Mouse (Mus musculus) c-Kit-positive CD71-negative TER-119-negative erythroid progenitor cells, embryonic 14.5 days (primary cell): Measurements from ENCODE around the gene P3h2.

ENCODE experiments used
- DNase-seq: peaks from one replicate; pipeline ENCODE4 v3.0.0-alpha.2; 2013; ENCODE audit warnings: low read depth

P3h2 gene

DNA sequence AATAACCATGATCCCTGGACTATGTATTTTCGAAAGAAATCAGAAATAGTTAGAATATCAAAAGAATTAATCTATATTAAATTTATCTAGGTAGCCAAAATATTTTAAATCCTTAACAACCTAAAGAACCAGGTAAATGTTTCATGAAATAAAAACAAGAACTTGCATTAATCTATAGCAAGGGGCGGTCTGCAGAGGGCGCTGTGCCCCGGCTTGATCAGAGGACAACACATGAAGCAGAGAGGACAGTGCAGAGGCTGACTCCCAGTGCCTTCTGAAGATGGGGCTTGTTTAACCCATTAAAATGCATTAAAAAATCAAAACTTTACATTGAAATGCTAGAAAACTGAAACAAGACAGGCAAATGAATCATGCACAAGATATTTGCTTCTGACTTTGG lies 121.9 kb downstream of the P3h2 start:
- no peak for DNase-seq

DNA sequence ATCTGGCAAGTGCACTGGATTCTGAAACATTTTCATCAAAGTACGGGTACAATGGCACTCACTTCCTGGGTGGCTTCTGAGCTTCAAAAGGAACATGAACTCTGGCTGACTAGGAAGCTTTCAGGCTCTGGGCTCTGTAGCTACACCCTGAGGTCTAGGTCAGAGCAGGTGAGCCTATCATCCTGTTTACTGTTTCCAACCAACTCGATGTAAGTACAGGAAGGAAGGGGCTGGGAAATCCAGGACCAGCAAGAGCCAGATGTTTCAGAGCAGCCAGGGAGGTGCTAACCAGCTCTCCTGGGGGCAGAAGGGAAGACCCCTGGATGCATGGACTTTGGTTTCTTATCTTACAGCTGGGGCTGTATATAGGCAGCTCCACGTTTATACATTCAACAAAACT lies 126.5 kb downstream of the P3h2 start:
- no peak for DNase-seq

DNA sequence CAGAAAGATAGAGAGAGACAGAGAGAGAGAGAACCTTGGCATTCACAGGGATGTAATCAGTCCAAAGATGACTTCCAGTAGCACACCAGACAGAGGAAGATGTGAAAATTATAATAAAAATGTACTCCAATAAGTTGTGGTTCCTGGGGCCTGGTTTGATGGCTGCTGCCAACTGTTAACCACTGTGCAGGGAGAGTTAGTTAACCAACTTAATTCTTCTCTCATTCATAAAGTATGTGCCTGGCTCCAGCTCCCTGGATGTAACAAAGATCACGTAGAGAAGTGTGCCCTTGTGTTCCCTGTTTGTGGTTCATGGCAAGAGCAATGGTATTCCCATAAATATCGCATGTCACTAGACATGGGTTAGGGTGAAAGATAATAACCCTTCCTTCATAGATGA lies 128.4 kb downstream of the P3h2 start:
- no peak for DNase-seq

DNA sequence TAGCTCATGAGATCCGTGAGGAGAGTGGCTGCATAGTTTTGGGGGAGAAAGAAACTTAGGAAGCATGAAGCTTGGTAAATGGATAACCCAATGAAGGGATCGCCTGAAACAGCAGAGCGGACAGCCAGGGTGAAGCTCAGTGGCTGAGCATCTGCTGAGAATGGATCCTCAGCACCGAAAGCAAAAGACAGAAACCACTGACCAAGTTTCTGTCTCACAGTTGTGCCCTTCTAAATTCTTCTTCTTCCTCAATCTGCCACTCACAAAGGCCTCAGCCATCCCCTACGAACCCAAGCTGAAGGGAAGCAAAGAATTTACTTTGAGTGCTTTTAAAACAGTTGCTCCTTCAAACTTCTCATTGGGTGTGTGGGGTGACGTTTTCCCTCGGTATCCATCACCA lies 134.3 kb downstream of the P3h2 start:
- no peak for DNase-seq

DNA sequence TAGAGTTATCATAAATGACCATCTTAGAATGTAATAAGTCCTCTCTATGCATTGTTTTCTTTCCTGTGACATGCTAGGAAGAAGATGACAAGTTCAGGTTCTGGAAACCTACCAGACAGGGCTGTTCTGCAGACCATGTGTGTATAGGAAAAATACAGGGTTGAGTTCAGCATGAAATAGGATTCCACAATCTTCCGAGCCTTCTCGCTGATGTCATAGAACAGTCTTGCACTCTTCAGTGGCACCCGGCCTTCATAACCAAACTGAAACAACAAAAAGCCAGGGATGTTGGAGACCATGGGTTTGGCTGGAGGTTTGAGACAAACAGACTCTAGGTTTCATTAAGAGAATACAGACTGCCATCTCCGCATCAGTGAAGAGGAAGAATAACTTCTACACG lies 134.9 kb downstream of the P3h2 start:
- no peak for DNase-seq

DNA sequence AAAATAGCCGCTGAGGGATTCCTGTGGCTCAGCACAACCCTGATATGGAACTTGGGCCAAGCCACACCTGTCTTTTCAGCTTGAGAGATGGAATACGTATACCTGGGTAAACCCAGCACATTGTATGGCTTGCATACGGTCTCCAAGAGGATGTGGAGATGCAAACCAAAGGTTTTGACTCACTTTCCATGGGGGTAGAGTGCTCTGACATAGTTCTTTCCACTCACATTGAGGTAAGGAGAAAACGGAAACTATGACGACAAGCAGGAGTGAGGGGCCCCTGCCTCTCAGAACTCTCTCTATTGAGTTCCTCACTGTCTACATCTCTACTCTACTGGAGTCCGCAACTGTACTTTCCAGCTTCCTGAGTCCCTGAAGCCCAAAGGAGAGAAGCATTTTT lies 135.4 kb downstream of the P3h2 start:
- DNase-seq = no peak

DNA sequence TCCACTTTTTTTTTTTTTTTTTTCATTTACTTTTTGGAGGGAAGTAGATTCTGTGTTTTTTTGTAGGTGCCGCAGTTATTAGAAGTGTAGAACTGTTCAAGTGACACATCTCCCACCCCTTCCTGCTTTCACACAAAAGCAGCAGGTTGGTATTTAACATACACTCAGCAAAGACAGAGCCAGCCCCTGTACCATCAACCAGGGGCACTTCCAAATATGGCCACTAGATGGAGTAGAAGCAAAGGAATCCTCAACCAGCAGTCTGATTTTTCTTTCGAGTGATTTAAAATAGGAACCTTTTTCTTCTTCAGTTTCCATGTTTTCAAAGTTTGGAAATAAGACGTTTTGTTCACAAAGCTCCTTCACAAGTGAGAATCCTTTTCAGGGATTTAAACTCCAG lies 138.3 kb downstream of the P3h2 start:
- DNase-seq = peak; percentile 53

DNA sequence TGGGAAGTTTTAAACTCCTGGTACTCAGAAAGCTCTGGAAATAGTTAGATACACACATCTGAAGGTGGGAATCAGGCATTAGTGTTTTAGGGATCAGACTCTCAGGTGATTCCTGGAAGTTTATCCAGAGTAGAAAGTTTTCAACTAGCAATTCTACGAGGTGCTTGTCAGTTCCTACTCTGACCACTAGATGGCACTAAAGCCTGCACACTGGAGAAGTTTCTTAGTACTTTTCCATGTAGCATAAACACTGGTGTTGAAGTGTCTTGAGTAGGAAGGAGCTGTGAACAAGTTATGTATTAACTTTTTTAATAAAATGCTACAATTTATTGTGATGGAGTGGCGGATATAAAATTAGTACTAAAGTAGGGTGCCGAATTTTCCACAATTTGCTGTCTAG lies 141.7 kb downstream of the P3h2 start:
- peak; percentile 35 for DNase-seq

DNA sequence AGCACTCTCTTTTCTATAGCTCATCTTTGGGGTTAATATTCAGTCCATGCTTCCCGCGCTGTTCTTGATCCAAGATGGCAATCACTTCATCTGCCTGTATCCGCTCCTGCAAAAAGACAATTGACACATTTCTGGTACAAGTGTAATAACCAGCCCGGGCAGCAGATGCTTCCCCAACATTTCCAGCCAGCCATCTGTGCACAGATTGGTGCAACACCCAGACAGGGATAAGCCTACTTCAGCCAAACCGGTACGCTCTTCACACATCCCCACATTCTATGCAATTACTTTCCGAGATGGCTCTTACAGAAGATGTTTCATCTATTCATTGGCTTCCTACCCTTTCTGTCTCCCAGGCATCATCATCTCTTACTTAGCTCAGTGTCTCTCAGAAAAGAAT lies 145.2 kb downstream of the P3h2 start:
- DNase-seq = no peak

DNA sequence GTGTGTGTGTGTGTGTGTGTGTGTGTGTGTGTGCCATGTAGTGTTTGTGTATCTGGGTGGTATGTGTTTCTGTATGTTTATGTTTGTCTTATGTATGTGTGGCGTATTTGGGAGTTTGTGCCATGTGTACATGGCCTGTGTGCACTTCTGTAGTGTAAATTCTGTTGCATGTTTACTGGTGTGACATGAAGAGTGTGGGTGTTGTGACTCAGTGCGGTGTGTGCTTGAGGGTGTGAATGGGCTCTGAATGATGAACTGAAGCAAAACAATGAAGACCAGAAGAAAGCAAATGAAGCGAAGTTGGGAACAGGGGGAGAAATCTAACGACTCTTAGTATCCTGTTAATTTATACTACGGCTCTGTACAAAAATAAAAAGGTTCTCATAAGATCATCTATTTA lies 145.7 kb downstream of the P3h2 start:
- DNase-seq = no peak

DNA sequence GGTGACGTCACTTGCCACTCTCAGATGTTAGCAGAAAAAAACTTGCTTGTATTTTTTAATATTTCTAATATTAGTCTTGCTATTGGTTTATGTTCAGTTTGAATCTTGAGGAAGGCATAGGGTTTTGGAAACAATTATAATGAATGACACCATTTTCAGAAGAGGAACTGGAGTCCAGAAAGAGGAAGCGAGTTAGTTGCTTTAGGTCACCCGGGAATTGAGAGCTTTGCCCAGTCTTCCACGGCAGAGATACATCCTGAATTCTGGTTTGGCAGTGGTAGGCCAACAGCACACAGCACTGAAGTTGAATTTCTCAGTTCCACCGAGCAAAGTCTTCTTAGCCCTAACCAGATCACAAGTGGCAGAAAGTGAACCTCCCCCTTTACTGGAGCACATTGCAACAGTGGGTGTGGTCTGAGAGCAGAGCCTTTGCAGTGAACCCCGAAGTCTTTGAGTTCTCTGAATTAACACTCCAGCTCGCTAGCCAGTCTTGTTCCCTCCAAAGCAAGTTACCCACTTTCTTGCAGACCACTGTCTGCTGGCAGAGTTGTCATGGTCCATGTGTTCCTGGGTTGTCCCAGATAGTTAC lies 146.8 kb downstream of the P3h2 start:
- DNase-seq = peak; percentile 17

DNA sequence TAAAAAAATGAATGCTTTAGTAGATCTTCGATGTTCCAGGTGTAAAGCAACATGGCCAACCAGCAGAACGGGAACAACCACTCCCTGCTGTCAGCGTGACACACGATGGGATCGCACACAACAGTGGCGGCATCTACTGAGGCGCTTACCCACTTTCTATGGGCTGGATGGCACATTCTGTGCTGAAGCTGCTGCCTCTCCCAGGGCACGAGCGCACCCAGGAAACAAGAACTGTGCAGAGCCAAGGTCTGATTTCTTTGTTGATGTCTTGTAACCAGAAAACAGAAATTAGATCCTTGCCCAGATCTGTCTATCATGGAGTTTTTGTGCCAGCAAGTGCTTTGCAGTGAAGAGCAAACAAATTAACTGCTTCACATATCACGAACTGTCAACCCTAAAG lies 147.4 kb downstream of the P3h2 start:
- DNase-seq = no peak

DNA sequence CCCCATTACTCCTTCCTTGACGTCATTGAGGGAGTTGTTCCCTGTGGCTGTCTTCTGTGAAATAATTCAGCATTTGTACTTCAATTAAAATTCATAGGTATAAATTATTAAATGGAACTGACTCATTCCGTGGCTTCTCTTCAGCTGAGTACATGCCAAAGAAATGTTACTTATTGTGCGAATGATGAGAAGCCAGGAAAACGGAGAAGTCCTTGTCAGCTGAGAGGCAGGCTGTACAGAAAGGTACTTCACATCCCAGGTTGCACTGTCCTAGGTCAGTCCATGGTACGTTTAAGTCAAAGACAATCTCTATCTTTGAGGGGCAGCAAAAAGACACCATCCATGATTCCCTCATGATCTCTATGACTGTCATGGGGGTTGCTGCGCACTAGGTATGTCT lies 148.8 kb downstream of the P3h2 start:
- DNase-seq = no peak

DNA sequence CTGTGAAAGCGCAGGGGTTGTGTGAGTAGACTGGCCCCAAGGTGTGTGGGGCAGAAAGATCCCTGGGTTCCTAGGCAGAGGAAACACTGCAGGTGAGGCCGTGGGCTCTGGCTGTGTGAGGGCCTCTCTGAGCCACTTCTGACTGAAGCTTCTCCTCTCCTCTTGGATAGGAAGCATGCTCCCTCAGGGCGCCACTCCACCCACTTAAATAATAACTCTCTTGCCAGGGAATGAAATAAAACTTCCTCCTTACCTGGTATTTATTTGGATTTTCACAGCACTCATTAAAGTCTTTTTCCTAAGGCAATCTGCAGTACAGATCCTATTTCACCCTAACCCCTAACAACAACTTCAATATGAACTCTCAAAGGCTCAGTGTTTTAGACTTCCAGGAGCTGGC lies 151.0 kb downstream of the P3h2 start:
- no peak for DNase-seq

DNA sequence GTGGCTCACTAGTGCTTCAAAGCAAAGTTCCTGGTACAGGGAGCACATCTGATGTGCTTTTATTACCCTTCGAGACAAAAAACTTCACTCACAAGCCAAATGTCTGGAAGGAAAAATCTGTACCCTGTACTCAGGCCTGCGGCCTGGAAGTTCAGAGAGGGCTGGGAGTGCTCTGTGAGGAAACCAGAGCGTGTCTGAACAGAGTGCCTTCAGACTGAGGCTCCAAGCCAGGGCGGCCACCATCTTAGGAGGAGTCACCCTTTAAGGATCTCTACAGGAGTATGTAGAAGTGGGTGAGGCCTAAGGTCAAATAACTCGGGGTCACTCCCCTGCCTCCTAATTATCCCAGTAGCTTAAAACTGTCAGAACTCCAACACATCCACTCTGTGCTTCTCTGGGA lies 152.2 kb downstream of the P3h2 start:
- DNase-seq = no peak

DNA sequence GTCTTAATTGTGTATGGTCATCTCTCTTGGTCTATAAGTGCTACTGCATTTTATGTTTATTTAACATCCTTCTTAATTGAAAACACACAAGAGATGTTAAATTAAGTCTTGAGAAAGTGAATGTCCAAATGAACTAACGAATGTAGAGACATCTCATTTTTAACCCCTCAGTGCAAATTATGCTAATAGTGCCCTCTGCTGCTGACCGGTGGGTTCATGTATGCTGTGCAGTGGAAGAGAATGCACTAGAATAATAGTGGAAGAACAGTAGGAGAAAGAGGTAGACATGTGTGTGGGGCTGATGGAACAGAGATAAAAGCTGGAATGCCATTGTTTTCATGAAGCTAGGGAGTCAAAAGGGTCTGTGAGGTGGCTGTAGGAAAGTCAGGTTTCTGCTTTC lies 153.6 kb downstream of the P3h2 start:
- DNase-seq = no peak

DNA sequence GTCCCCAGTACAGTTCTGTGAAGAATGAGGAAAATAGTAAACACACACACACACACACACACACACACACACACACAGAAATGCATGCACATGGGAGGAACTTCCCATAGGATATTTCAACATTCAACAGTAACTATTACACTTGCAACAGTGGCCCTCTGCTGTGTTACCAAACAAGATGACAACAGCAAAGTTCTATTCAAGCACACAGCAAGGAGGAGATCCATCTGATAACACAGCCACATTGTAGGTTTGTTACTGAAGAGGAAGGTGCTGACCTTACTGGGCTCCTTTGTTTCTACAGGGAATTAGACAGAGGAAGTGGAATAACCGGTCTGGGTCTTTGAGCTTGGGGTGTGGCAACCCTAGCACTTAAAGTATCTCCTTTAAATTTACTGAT lies 157.5 kb downstream of the P3h2 start:
- no peak for DNase-seq

DNA sequence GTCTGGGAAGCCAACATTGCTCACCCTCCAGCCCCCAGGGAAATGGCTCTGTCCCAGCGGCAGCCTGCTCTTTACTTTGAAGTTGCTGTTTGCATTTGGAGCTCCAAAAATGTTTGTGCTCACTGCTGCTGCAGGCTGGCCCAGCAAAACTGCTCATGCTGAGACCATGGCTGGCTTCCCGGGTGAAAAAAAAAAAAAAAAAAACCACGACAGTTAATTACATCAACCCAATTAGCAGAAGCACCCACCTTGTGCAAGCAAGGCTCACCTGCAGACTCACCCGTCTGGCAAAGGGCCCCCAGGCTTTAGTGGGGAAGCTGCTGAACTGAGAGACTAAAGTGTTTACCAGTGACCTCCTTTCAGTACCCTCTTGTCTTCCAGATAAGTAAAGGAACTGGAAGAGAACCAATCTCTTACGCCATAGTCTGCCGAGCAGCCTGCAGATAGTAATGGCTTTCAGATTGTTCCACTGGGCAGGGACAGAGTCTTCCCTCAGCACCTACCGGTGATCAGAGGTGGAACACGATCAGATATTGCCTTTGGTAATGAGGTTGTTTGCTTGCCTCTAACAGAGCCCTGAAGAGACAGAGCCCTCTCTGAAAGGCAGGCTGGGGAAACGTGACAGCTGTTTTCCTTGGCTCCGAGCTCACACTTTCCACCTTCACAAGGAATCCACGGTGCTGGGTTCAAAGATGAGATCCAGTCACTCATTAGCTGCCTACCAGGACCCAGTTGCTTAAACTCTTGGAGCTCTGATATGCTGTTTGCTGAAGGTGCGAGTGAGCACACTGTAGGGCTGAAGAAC lies 160.2 kb downstream of the P3h2 start:
- no peak for DNase-seq

DNA sequence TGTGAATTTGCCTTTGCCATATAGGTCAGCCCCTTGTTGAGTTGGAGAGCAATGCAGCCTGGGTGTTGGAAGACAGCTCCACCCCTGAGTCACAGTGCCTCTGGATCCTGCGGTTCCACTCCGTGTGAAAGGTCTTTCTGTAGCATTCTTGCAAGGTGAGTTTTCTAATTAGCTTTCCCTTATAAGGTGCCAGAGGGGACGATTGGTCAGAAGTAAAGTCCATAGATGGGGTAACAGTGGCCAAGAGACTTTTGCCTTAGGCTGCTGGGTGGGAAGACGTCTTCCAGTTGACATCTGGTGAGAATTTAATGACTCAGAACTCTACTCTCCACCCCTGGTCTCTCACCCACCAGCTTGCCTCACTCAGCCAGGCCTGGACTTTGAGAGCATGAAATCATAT lies 163.3 kb downstream of the P3h2 start:
- no peak for DNase-seq

DNA sequence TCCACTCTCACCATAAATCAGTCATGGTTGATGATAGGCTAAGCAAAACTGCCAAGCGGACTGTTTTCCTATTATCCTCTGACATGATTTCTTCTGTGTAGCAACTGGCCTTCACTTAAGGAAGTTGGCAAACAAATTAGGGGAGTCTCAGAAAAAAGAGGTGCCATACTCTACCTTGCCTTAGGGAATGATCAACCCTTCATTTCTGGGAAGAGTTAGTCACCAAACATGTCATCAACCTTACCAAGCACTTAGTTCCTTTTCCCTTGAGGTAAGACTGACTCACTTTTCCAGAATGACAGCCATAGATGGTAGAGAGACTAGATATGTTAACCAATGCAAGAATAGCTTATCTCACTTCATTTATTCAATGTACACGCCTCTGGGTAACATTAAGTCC lies 171.4 kb downstream of the P3h2 start:
- no peak for DNase-seq

DNA sequence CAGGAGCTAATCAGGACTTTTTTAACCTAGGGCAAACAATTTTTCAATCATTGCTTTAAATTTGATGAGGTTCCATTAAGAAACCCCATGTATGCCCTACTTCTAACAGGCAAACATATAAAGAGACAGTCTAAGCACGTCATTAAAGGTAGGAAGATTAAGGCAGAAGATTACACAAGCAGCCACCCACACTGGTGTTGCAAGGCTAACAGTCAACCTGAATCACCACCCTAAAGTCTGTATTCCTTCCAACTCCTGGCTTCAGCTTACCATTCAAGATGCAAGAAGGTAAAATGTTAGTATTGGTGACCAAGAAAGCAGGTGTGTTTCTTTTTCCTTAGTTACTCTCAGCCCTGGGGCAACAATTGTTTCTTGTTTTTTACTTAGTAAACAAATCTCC lies 193.4 kb downstream of the P3h2 start:
- DNase-seq = no peak
